ENCODE assay signal across 14 mouse cellular contexts in genomic region chr9:114525891-114526290, GRCm38 (mm10). TPM values are rescaled to one million over a fixed set of nuclear protein-coding genes. Genes with fewer than 3 reads are reported as not detected.
A peak's percentile ranks its signal among the peaks of the same experiment; 100 is the strongest.
DNase-seq lines count a peak whose midpoint lies in the region; ATAC-seq and TF ChIP-seq lines count a peak whose summit lies in the region.
"Had no signal": no experiment of that assay in that cellular context is flagged by ENCODE, and none has a peak within 500 bp of the region (broad histone marks: within the 10 kb centered on the region; RNA-seq: fewer than 3 reads in every experiment).

No protein-coding gene starts in this region.

- 0 out of 2 replicates have a peak overlapping the region, but pooled peaks have one; percentile 4 for H3K4me2 ChIP-seq in kidney, postnatal 0 days (ENCODE audit: low read length)
- H3K4me2 ChIP-seq in forebrain, postnatal 0 days (ENCODE audit: low read depth): no peak overlapping the region

- peaks cover 21% of the 10 kb centered on the region for H3K4me1 ChIP-seq in kidney, postnatal 0 days (replicated peaks; ENCODE audit: insufficient read depth, low read length)
- H3K4me1 ChIP-seq in forebrain, postnatal 0 days (ENCODE audit: insufficient read depth): no peaks in the 10 kb centered on the region
- peaks cover 5% of the 10 kb centered on the region for H3K4me1 ChIP-seq in thymus, adult 2 months (replicated peaks; ENCODE audit: control insufficient read depth, insufficient read depth, low read length)

- no peak for TF ChIP-seq POLR2A in thymus, adult 2 months (IDR thresholded peaks at IDR 0.05; ENCODE audit: control insufficient read depth, extremely low read depth, insufficient read depth, low read length, poor library complexity)

- WGBS in kidney, postnatal 0 days: 16% methylated on average over 8 of the region's 8 CpGs
- 9% methylated on average over 8 of the region's 8 CpGs for WGBS in forebrain, postnatal 0 days
- 82% methylated on average over 8 of the region's 8 CpGs for WGBS in thymus, adult 2 months

- peak; percentile 44 for DNase-seq in kidney, postnatal 0 days (ENCODE audit: low spot score)
- DNase-seq in kidney, postnatal 36 days: no peak
- peak; percentile 50 for DNase-seq in 3T3-L1 (ENCODE audit: low read depth, low spot score)
- DNase-seq in NIH3T3 (ENCODE audit: low read depth): peak; percentile 58
- no peak for DNase-seq in forebrain, postnatal 0 days
- no peak for DNase-seq in thymus, adult 2 months
- DNase-seq: cerebellum, adult 9-10 months; layer of hippocampus, postnatal 36 days; lung, adult 18-20 months had no signal

- H3K27ac ChIP-seq in kidney, postnatal 0 days: no peak overlapping the region
- H3K27ac ChIP-seq in forebrain, postnatal 0 days (ENCODE audit: low read depth, low read length): no peak overlapping the region
- no peak overlapping the region for H3K27ac ChIP-seq in thymus, adult 2 months (ENCODE audit: control insufficient read depth, insufficient read depth, low read length)

- H3K4me3 ChIP-seq in kidney, postnatal 0 days (replicated peaks; ENCODE audit: low read depth, low read length): no peak overlapping the region
- H3K4me3 ChIP-seq in forebrain, postnatal 0 days (ENCODE audit: low read depth, low read length): no peak overlapping the region
- no peak overlapping the region for H3K4me3 ChIP-seq in thymus, adult 2 months (ENCODE audit: control insufficient read depth, insufficient read depth, low read length)
- H3K4me3 ChIP-seq: myocyte had no signal

- no peaks in the 10 kb centered on the region for H3K9me3 ChIP-seq in kidney, postnatal 0 days (replicated peaks; ENCODE audit: low read length)
- no peaks in the 10 kb centered on the region for H3K9me3 ChIP-seq in forebrain, postnatal 0 days (ENCODE audit: low read length)

- no peak overlapping the region for H3K9ac ChIP-seq in kidney, postnatal 0 days (ENCODE audit: low read depth, low read length)
- H3K9ac ChIP-seq in forebrain, postnatal 0 days: no peak overlapping the region

- 0 out of 2 replicates have a peak, but pooled peaks have one; percentile 2 for TF ChIP-seq CTCF in kidney, postnatal 0 days (IDR thresholded peaks at IDR 0.05; ENCODE audit: low read depth)
- TF ChIP-seq CTCF in forebrain, postnatal 0 days (IDR thresholded peaks at IDR 0.05; ENCODE audit: low read depth): no peak
- TF ChIP-seq CTCF in thymus, adult 2 months (IDR thresholded peaks at IDR 0.05; ENCODE audit: borderline replicate concordance, control insufficient read depth, extremely low read depth, insufficient read depth, low read length, poor library complexity): no peak

- H3K27me3 ChIP-seq in kidney, postnatal 0 days (ENCODE audit: insufficient read depth, low read length): no peaks in the 10 kb centered on the region
- no peaks in the 10 kb centered on the region; the same call in 1 of the 2 replicates for H3K27me3 ChIP-seq in forebrain, postnatal 0 days (ENCODE audit: insufficient read depth, low read length)
- no peaks in the 10 kb centered on the region for H3K27me3 ChIP-seq in thymus, adult 2 months (ENCODE audit: control insufficient read depth, insufficient read depth, low read length)

- no peaks in the 10 kb centered on the region for H3K36me3 ChIP-seq in kidney, postnatal 0 days (ENCODE audit: insufficient read depth, low read length)
- no peaks in the 10 kb centered on the region for H3K36me3 ChIP-seq in forebrain, postnatal 0 days (ENCODE audit: insufficient read depth)
- H3K36me3 ChIP-seq in thymus, adult 2 months (ENCODE audit: control insufficient read depth, insufficient read depth, low read length): no peaks in the 10 kb centered on the region

- ATAC-seq in kidney, postnatal 0 days (replicated peaks; ENCODE audit: low FRiP score, low read depth): no peak
- ATAC-seq in forebrain, postnatal 0 days: peak; percentile 25; the same call in 1 of the 2 replicates
- ATAC-seq in activated CD4-positive, CD25-positive, alpha-beta regulatory T cell, adult 4 months: no peak

RNA-seq across cellular contexts. Expression of gene C130032M10Rik, which starts 10.4 kb away (rescaled TPM):
- polyA plus RNA-seq in kidney, postnatal 0 days (2015; fragmentation: Nextera tagmentation; extraction: Ambion mirVana): 0.16 TPM in 1 of 2 replicates, not detected in the other
- total RNA-seq in forebrain, postnatal 0 days (2014; rRNA removed): not detected in 2 replicates
- not detected in 2 replicates for polyA plus RNA-seq in forebrain, postnatal 0 days (2015; fragmentation: Nextera tagmentation; extraction: Ambion mirVana)
- polyA plus RNA-seq in activated CD4-positive, CD25-positive, alpha-beta regulatory T cell, adult 4 months (2017; shearing (Covaris generic)): not detected
- polyA plus RNA-seq in thymus, adult 2 months (2012; rRNA removed): not detected in 2 replicates
- total RNA-seq: granulocyte monocyte progenitor cell, adult 5-6 weeks; layer of hippocampus, postnatal 36 days had no signal
- polyA plus RNA-seq: intestine, embryonic 14.5 days; thymus, postnatal 0 days had no signal

RNA-seq across cellular contexts. Expression of gene Ccr4, which starts 21.2 kb away (rescaled TPM):
- 0.19 and 0.84 TPM in 2 replicates for polyA plus RNA-seq in kidney, postnatal 0 days (2015; fragmentation: Nextera tagmentation; extraction: Ambion mirVana)
- total RNA-seq in forebrain, postnatal 0 days (2014; rRNA removed): not detected in 2 replicates
- polyA plus RNA-seq in forebrain, postnatal 0 days (2015; fragmentation: Nextera tagmentation; extraction: Ambion mirVana): not detected in 2 replicates
- polyA plus RNA-seq in activated CD4-positive, CD25-positive, alpha-beta regulatory T cell, adult 4 months (2017; shearing (Covaris generic)): 10 to 100 TPM; 33.0 to 42.8 TPM
- 88.6 and 94.5 TPM in 2 replicates for polyA plus RNA-seq in thymus, adult 2 months (2012; rRNA removed)
- total RNA-seq: granulocyte monocyte progenitor cell, adult 5-6 weeks; layer of hippocampus, postnatal 36 days had no signal
- polyA plus RNA-seq: myocyte had no signal

RNA-seq across cellular contexts. Expression of gene Trim71, which starts 38.3 kb away (rescaled TPM):
- 0.43 and 0.46 TPM in 2 replicates for polyA plus RNA-seq in kidney, postnatal 0 days (2015; fragmentation: Nextera tagmentation; extraction: Ambion mirVana)
- 0.08 and 0.19 TPM in 2 replicates for total RNA-seq in forebrain, postnatal 0 days (2014; rRNA removed)
- 0.10 and 0.13 TPM in 2 replicates for polyA plus RNA-seq in forebrain, postnatal 0 days (2015; fragmentation: Nextera tagmentation; extraction: Ambion mirVana)
- under 1 TPM in 1 of 2 experiments, not detected in 1; 0.07 TPM for polyA plus RNA-seq in activated CD4-positive, CD25-positive, alpha-beta regulatory T cell, adult 4 months (2017; shearing (Covaris generic))
- 0.03 TPM in 1 of 2 replicates, not detected in the other for polyA plus RNA-seq in thymus, adult 2 months (2012; rRNA removed)
- total RNA-seq: granulocyte monocyte progenitor cell, adult 5-6 weeks had no signal

Comparison
In these comparisons a context has a peak if more than half of its experiments do, and no peak if none do; other contexts are left out.
1. DNase-seq: peak in kidney, postnatal 0 days (single experiment), 3T3-L1 (single experiment) and NIH3T3 (single experiment); none in kidney, postnatal 36 days (0 of 2), forebrain, postnatal 0 days (single experiment) and thymus, adult 2 months (single experiment).
2. RNA of gene Ccr4, which starts 21.2 kb away (polyA plus RNA-seq): 88.6 to 94.5 TPM in thymus, adult 2 months and 33.0 to 42.8 TPM in activated CD4-positive, CD25-positive, alpha-beta regulatory T cell, adult 4 months; 0.19 to 0.84 TPM in kidney, postnatal 0 days and not detected in forebrain, postnatal 0 days; every median in the first group is over 10 times any median in the second.